Mouse (Mus musculus): ENCODE results near the gene Gm38392. TPM values are rescaled to one million over a fixed set of nuclear protein-coding genes. Genes with fewer than 3 reads are reported as not detected.

Gm38392 gene
- polyA plus RNA-seq, 1 experiment from 2014 or later: 0.23 TPM

GRCm38 (mm10) chr3:88214971-88215552 lies 71.9 kb downstream of the Gm38392 start:
- Histone ChIP-seq H3K27me3 (ENCODE audit: control insufficient read depth, insufficient read depth, low read depth, low read length) (peaks cover 92% of the 10 kb centered on the region), H3K9ac (ENCODE audit: low read length) (no peak overlapping the region), H3K36me3 (ENCODE audit: control insufficient read depth, insufficient read depth, low read length) (no peaks in the 10 kb centered on the region), H3K4me1 (replicated peaks; ENCODE audit: control insufficient read depth, insufficient read depth, low read length) (peaks cover 7% of the 10 kb centered on the region), H3K27ac (ENCODE audit: low read length) (no peak overlapping the region), H3K4me2 (ENCODE audit: low read depth, low read length) (peak overlapping the region; percentile 38), H3K4me3 (ENCODE audit: low read length) (peak overlapping the region; percentile 34), H3K9me3 (ENCODE audit: control insufficient read depth, low read length) (no peaks in the 10 kb centered on the region)
- ATAC-seq (ENCODE audit: low read depth): no peak; the same call in 1 of the 2 replicates
- under 1% methylated on average over 48 of the region's 48 CpGs for WGBS

DNA sequence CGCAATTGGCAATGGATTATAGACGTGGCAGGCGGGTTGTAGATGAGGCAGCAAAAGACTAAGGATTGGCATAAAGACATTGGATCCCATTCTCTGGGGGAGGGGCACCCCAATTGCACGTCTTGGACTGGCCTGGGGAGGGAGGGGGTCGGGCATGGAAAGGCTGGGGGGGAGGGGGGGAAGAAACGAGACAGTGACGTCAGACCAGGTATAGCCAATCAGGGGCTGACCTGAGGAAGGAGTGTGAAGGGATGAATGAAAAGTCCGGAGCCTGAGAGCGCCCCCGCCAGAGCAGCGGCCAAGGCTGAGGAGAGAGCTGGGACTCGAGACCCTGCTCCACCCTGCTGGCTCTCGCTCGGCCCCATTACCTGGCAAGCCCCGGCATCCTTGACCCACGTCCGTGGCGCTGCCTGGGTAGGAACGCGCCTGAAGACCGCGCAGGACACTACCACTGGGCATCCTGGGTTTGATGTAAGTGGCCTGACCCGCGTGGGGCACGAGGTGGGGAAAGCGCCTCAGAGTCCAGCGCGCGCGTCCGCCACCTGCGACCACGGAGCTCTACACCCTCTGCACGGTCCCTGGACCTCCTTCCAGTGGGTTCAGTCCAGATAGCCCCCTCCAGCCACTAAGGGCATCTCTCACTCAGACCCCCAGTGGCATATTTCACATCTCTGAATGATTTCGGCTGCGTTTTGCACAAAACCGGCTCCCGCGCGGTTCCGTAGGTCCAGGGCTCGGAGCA lies 72.6 kb downstream of the Gm38392 start:
- WGBS: 2% methylated on average over 41 of the region's 42 CpGs
- Histone ChIP-seq H3K4me2 (ENCODE audit: low read depth, low read length) (no peak overlapping the region), H3K9me3 (ENCODE audit: control insufficient read depth, low read length) (no peaks in the 10 kb centered on the region), H3K4me3 (ENCODE audit: low read length) (peak overlapping the region; percentile 34), H3K9ac (ENCODE audit: low read length) (no peak overlapping the region), H3K27me3 (ENCODE audit: control insufficient read depth, insufficient read depth, low read depth, low read length) (peaks cover 92% of the 10 kb centered on the region), H3K36me3 (ENCODE audit: control insufficient read depth, insufficient read depth, low read length) (no peaks in the 10 kb centered on the region), H3K27ac (ENCODE audit: low read length) (no peak overlapping the region), H3K4me1 (replicated peaks; ENCODE audit: control insufficient read depth, insufficient read depth, low read length) (peaks cover 7% of the 10 kb centered on the region)
- no peak for ATAC-seq (ENCODE audit: low read depth)

DNA sequence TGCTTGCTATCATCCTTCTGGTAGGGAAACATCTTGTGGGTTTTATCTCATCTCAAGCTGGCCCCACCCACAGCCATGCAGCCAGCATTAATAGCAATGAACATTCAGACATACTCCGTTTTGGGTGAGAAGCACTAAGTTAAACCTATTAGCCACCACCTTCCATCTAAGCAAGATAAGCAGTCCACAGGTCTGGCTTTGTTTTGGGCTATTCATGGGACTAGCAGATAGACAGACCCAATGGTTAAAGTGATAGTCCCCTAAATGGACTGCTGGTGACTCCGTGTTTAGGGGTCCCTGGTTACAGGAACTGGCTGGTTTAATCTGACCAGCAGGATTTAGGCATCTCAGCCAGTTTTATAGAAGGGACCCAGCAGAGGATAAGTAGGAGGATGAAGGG lies 74.0 kb downstream of the Gm38392 start:
- 2% methylated on average over 2 of the region's 2 CpGs for WGBS
- Histone ChIP-seq H3K4me2 (ENCODE audit: low read depth, low read length) (no peak overlapping the region), H3K4me3 (ENCODE audit: low read length) (no peak overlapping the region), H3K4me1 (replicated peaks; ENCODE audit: control insufficient read depth, insufficient read depth, low read length) (peaks cover 7% of the 10 kb centered on the region), H3K27me3 (ENCODE audit: control insufficient read depth, insufficient read depth, low read depth, low read length) (peaks cover 95% of the 10 kb centered on the region), H3K27ac (ENCODE audit: low read length) (no peak overlapping the region), H3K9me3 (ENCODE audit: control insufficient read depth, low read length) (no peaks in the 10 kb centered on the region), H3K36me3 (ENCODE audit: control insufficient read depth, insufficient read depth, low read length) (no peaks in the 10 kb centered on the region), H3K9ac (ENCODE audit: low read length) (no peak overlapping the region)
- ATAC-seq (ENCODE audit: low read depth): no peak

GRCm38 (mm10) chr3:88212356-88212755 lies 74.7 kb downstream of the Gm38392 start:
- no peak for ATAC-seq (ENCODE audit: low read depth)
- 8% methylated on average over 1 of the region's 1 CpGs for WGBS
- H3K9me3 ChIP-seq (ENCODE audit: control insufficient read depth, low read length): no peaks in the 10 kb centered on the region
- H3K4me1 ChIP-seq (replicated peaks; ENCODE audit: control insufficient read depth, insufficient read depth, low read length): peaks cover 7% of the 10 kb centered on the region
- no peak overlapping the region for H3K27ac ChIP-seq (ENCODE audit: low read length)
- H3K36me3 ChIP-seq (ENCODE audit: control insufficient read depth, insufficient read depth, low read length): no peaks in the 10 kb centered on the region
- H3K27me3 ChIP-seq (ENCODE audit: control insufficient read depth, insufficient read depth, low read depth, low read length): peaks cover 96% of the 10 kb centered on the region
- no peak overlapping the region for H3K4me3 ChIP-seq (ENCODE audit: low read length)
- no peak overlapping the region for H3K4me2 ChIP-seq (ENCODE audit: low read depth, low read length)
- H3K9ac ChIP-seq (ENCODE audit: low read length): no peak overlapping the region

- Histone ChIP-seq H3K4me3 (ENCODE audit: low read length) (no peak overlapping the region), H3K9me3 (ENCODE audit: control insufficient read depth, low read length) (no peaks in the 10 kb centered on the region), H3K4me1 (replicated peaks; ENCODE audit: control insufficient read depth, insufficient read depth, low read length) (peaks cover 7% of the 10 kb centered on the region), H3K27ac (ENCODE audit: low read length) (no peak overlapping the region), H3K27me3 (ENCODE audit: control insufficient read depth, insufficient read depth, low read depth, low read length) (peaks cover 96% of the 10 kb centered on the region), H3K9ac (ENCODE audit: low read length) (no peak overlapping the region), H3K4me2 (ENCODE audit: low read depth, low read length) (no peak overlapping the region), H3K36me3 (ENCODE audit: control insufficient read depth, insufficient read depth, low read length) (no peaks in the 10 kb centered on the region)
- 6% methylated on average over 2 of the region's 2 CpGs for WGBS
- ATAC-seq (ENCODE audit: low read depth): no peak
These were observed 76.1 kb downstream of the Gm38392 start for GRCm38 (mm10) chr3:88210918-88211317.

DNA sequence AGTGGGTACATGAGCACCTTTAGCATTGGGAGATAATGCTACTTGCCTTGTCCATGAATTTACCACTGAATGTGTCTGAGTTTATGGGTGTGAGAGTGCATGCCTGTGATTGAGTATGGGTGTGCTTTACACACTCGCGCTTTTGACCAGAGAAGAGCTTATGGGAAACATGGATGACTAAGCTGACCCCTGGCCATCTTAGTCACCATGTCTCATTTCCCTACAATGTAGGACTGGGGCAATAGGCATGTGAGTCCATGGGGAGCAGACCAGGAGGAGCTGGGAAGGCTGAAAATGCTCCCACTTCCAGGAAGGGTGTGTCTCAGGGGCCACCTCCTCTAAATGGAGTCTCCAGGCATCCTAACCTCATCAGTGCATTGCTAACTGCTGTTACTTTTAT lies 76.9 kb downstream of the Gm38392 start:
- Histone ChIP-seq H3K4me1 (replicated peaks; ENCODE audit: control insufficient read depth, insufficient read depth, low read length) (peaks cover 1% of the 10 kb centered on the region), H3K27me3 (ENCODE audit: control insufficient read depth, insufficient read depth, low read depth, low read length) (peaks cover 96% of the 10 kb centered on the region), H3K9ac (ENCODE audit: low read length) (no peak overlapping the region), H3K4me2 (ENCODE audit: low read depth, low read length) (no peak overlapping the region), H3K9me3 (ENCODE audit: control insufficient read depth, low read length) (no peaks in the 10 kb centered on the region), H3K4me3 (ENCODE audit: low read length) (no peak overlapping the region), H3K27ac (ENCODE audit: low read length) (no peak overlapping the region), H3K36me3 (ENCODE audit: control insufficient read depth, insufficient read depth, low read length) (no peaks in the 10 kb centered on the region)
- no peak for ATAC-seq (ENCODE audit: low read depth)
- WGBS: 21% methylated on average over 2 of the region's 2 CpGs

GRCm38 (mm10) chr3:88209306-88209705 lies 77.7 kb downstream of the Gm38392 start:
- Histone ChIP-seq H3K4me2 (ENCODE audit: low read depth, low read length) (no peak overlapping the region), H3K9ac (ENCODE audit: low read length) (no peak overlapping the region), H3K36me3 (ENCODE audit: control insufficient read depth, insufficient read depth, low read length) (no peaks in the 10 kb centered on the region), H3K27ac (ENCODE audit: low read length) (no peak overlapping the region), H3K4me1 (replicated peaks; ENCODE audit: control insufficient read depth, insufficient read depth, low read length) (no peaks in the 10 kb centered on the region), H3K27me3 (ENCODE audit: control insufficient read depth, insufficient read depth, low read depth, low read length) (peaks cover 96% of the 10 kb centered on the region), H3K9me3 (ENCODE audit: control insufficient read depth, low read length) (no peaks in the 10 kb centered on the region), H3K4me3 (ENCODE audit: low read length) (no peak overlapping the region)
- no peak for ATAC-seq (ENCODE audit: low read depth)
- 5% methylated on average over 6 of the region's 6 CpGs for WGBS

DNA sequence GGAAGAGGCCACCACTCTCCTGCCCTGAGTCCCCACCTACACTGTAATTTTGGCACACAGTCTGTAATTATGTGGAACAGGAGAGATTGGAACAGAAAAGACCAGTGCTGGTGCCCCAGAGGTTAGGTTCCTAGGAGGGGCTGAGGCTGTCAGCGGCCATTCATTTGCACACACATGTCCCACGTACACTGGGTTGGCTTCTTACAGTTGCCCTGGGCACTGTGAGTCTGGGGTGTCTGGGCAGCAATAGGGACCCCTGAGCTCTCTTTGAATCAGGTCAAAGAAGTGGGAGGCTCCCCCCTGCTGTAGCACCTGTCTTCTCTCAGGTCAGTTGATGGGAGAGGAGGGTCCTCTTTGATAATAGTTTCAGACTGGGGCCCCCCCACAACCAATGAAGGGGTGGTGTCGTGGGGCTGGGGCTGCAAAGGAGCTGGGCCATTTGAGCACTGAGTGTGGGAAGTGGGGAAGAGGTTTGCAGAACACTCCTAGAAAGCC lies 78.7 kb downstream of the Gm38392 start:
- H3K9me3 ChIP-seq (ENCODE audit: control insufficient read depth, low read length): no peaks in the 10 kb centered on the region
- peaks cover 95% of the 10 kb centered on the region for H3K27me3 ChIP-seq (ENCODE audit: control insufficient read depth, insufficient read depth, low read depth, low read length)
- no peak overlapping the region for H3K9ac ChIP-seq (ENCODE audit: low read length)
- H3K36me3 ChIP-seq (ENCODE audit: control insufficient read depth, insufficient read depth, low read length): no peaks in the 10 kb centered on the region
- H3K4me1 ChIP-seq (replicated peaks; ENCODE audit: control insufficient read depth, insufficient read depth, low read length): no peaks in the 10 kb centered on the region
- no peak overlapping the region for H3K4me2 ChIP-seq (ENCODE audit: low read depth, low read length)
- 6% methylated on average over 3 of the region's 3 CpGs for whole genome bisulfite sequencing
- no peak for ATAC-seq (ENCODE audit: low read depth)
- H3K27ac ChIP-seq (ENCODE audit: low read length): no peak overlapping the region
- H3K4me3 ChIP-seq (ENCODE audit: low read length): no peak overlapping the region

DNA sequence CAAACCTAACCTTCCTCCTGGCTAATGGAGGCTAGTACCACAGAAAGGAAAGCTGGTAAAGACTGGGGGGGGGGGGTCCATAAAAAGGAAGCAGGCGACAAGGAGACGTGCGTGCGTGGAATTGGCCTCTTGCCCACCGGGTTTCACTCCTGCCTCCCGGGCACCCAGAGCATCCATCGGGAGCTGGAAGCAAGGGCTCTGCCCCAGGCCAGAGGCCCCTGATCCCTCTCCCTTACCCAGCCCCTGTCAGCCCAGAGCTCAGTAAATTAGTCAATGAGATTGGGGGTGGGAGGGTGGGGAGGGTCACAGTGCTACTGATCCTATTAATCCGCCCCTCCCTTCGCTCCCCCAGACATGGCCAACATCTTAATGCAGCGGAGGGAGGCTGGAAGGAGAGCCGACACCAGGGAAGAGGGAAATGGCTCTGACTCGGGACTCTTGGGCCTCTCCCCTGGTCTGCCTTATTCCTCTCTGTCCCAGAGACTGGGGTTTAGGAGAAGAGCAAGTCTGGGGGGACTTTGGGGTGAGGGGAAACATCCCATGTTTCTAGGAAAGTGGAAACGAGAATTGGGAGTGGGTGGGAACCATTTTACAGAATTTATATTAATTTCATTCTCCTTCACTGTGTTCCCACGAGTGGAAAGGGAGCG lies 79.4 kb downstream of the Gm38392 start:
- no peaks in the 10 kb centered on the region for H3K9me3 ChIP-seq (ENCODE audit: control insufficient read depth, low read length)
- no peak for ATAC-seq (ENCODE audit: low read depth)
- no peaks in the 10 kb centered on the region for H3K36me3 ChIP-seq (ENCODE audit: control insufficient read depth, insufficient read depth, low read length)
- no peaks in the 10 kb centered on the region for H3K4me1 ChIP-seq (replicated peaks; ENCODE audit: control insufficient read depth, insufficient read depth, low read length)
- H3K27me3 ChIP-seq (ENCODE audit: control insufficient read depth, insufficient read depth, low read depth, low read length): peaks cover 95% of the 10 kb centered on the region
- H3K9ac ChIP-seq (ENCODE audit: low read length): no peak overlapping the region
- no peak overlapping the region for H3K27ac ChIP-seq (ENCODE audit: low read length)
- WGBS: 5% methylated on average over 9 of the region's 15 CpGs
- no peak overlapping the region for H3K4me2 ChIP-seq (ENCODE audit: low read depth, low read length)
- H3K4me3 ChIP-seq (ENCODE audit: low read length): no peak overlapping the region

Measured in lung, embryonic 16.5 days (tissue).